Mouse (Mus musculus): ENCODE measurements at regions not wholly inside any gene's neighbourhood (a gene's known extent, or its start where the extent isn't known, plus 50 kb on each side); places are given as distances from the start of the nearest gene placed in this dataset.

GRCm38 (mm10) chr17:42927320-42927719 lies 50.9 kb upstream of the Cd2ap start:
- ATAC-seq (ENCODE audit: low FRiP score, low TSS enrichment) (no peak), DNase-seq (no peak)
- no peaks in the 10 kb centered on the region for H3K27me3 ChIP-seq (ENCODE audit: control insufficient read depth, insufficient read depth, low read length)
- H3K4me2 ChIP-seq (ENCODE audit: low read length), result no peak overlapping the region
- no peaks in the 10 kb centered on the region for H3K36me3 ChIP-seq (ENCODE audit: control insufficient read depth, insufficient read depth, low read length)
- WGBS, result 91% methylated on average over 4 of the region's 4 CpGs
- H3K4me1 ChIP-seq (ENCODE audit: control insufficient read depth, insufficient read depth, low read length), result no peaks in the 10 kb centered on the region
- H3K9ac ChIP-seq (replicated peaks; ENCODE audit: low read length), result no peak overlapping the region
- no peak overlapping the region for H3K27ac ChIP-seq (replicated peaks; ENCODE audit: low read depth, low read length)
- no peak overlapping the region for H3K4me3 ChIP-seq (replicated peaks; ENCODE audit: low read depth, low read length)
- no peaks in the 10 kb centered on the region for H3K9me3 ChIP-seq (ENCODE audit: control insufficient read depth, low read length)
